Mouse (Mus musculus) C2C12 (cell line): Measurements from ENCODE around the gene Ppp1r14a. TPM values are rescaled to one million over a fixed set of nuclear protein-coding genes. Genes with fewer than 3 reads are reported as not detected.

ENCODE experiments used
- H3K27me3 ChIP-seq: one replicate; pipeline ENCODE4 v1.6.1; 2011; ENCODE audit not compliant: control insufficient read depth, insufficient read depth, insufficient read length
- H3K36me3 ChIP-seq: one replicate; pipeline ENCODE4 v1.6.1; 2011; ENCODE audit not compliant: control insufficient read depth, insufficient read depth
- H3K4me3 ChIP-seq: one replicate; pipeline ENCODE4 v1.5.1; 2011; ENCODE audit warnings: mild to moderate bottlenecking, control low read depth; ENCODE audit not compliant: poor library complexity, insufficient read depth, severe bottlenecking
- H3K79me2 ChIP-seq: one replicate; pipeline ENCODE4 v1.6.1; 2011; ENCODE audit not compliant: control insufficient read depth, insufficient read depth
- H3K79me3 ChIP-seq: one replicate; pipeline ENCODE4 v1.6.1; 2011; ENCODE audit warnings: low read depth, control low read depth
- H3ac ChIP-seq: one replicate; pipeline ENCODE3; 2011; ENCODE audit warnings: low read depth; ENCODE audit not compliant: control insufficient read depth, insufficient read length
- CEBPB ChIP-seq: IDR thresholded peaks from one replicate; pipeline ENCODE4 v1.6.1; 2011; ENCODE audit warnings: low read depth, mild to moderate bottlenecking, control low read depth, moderate library complexity
- CTCF ChIP-seq: IDR thresholded peaks from one replicate; pipeline ENCODE4 v1.5.1; 2011; ENCODE audit not compliant: control insufficient read depth, insufficient read depth, insufficient read length
- FOSL1 ChIP-seq: IDR thresholded peaks from one replicate; pipeline ENCODE4 v1.8.0; 2011; ENCODE audit warnings: mild to moderate bottlenecking, low read length; ENCODE audit not compliant: poor library complexity, insufficient read depth, severe bottlenecking
- MAX ChIP-seq: IDR thresholded peaks from one replicate; pipeline ENCODE4 v1.6.1; 2011; ENCODE audit warnings: mild to moderate bottlenecking, control low read depth
- MYOD1 ChIP-seq: IDR thresholded peaks from one replicate; pipeline ENCODE4 v1.6.1; 2011; ENCODE audit warnings: low read depth; ENCODE audit not compliant: control insufficient read depth, insufficient read length
- MYOG ChIP-seq: IDR thresholded peaks from one replicate; pipeline ENCODE4 v1.6.1; 2011; ENCODE audit not compliant: control insufficient read depth, insufficient read length; ENCODE audit errors: extremely low read depth
- USF1 ChIP-seq: IDR thresholded peaks from one replicate; pipeline ENCODE4 v1.6.1; 2011; ENCODE audit warnings: low read depth, mild to moderate bottlenecking, control low read depth, moderate library complexity
- polyA plus RNA-seq: library from polyadenylated mRNA; unstranded; fragments of >200 nt; fragmentation: generic; extraction: Trizol; gene quantifications from one replicate; pipeline ENCODE4 v1.2.1, GENCODE M21; 2012; ENCODE audit warnings: missing spikeins

Gene Ppp1r14a
- polyA plus RNA-seq, 1 experiment: 0.43 TPM

GRCm38 (mm10) chr7:29340247-29340646, 51.1 kb downstream of the Ppp1r14a start:
- H3K79me3 ChIP-seq: no peaks in the 10 kb centered on the region
- no peak overlapping the region for H3K4me3 ChIP-seq
- peaks cover 7% of the 10 kb centered on the region for H3K36me3 ChIP-seq
- H3K79me2 ChIP-seq: no peaks in the 10 kb centered on the region
- no peaks in the 10 kb centered on the region for H3K27me3 ChIP-seq
- H3ac ChIP-seq: no peak overlapping the region
- TF ChIP-seq MAX: no peak
- TF ChIP-seq USF1: no peak
- TF ChIP-seq MYOG: no peak
- TF ChIP-seq MYOD1: no peak
- TF ChIP-seq FOSL1: no peak
- no peak for TF ChIP-seq CTCF
- TF ChIP-seq CEBPB: no peak

GRCm38 (mm10) chr7:29340838-29341237, 51.7 kb downstream of the Ppp1r14a start:
- no peak overlapping the region for H3ac ChIP-seq
- no peaks in the 10 kb centered on the region for H3K79me3 ChIP-seq
- no peaks in the 10 kb centered on the region for H3K79me2 ChIP-seq
- TF ChIP-seq CTCF (no peak), USF1 (no peak), MAX (no peak), MYOG (no peak), MYOD1 (no peak), FOSL1 (no peak), CEBPB (no peak)
- H3K36me3 ChIP-seq: peaks cover 9% of the 10 kb centered on the region
- no peaks in the 10 kb centered on the region for H3K27me3 ChIP-seq
- no peak overlapping the region for H3K4me3 ChIP-seq

GRCm38 (mm10) chr7:29341722-29342121, 52.6 kb downstream of the Ppp1r14a start:
- H3K27me3 ChIP-seq: no peaks in the 10 kb centered on the region
- H3ac ChIP-seq: no peak overlapping the region
- no peak overlapping the region for H3K4me3 ChIP-seq
- peaks cover 9% of the 10 kb centered on the region for H3K36me3 ChIP-seq
- H3K79me2 ChIP-seq: no peaks in the 10 kb centered on the region
- TF ChIP-seq USF1: no peak
- H3K79me3 ChIP-seq: no peaks in the 10 kb centered on the region

GRCm38 (mm10) chr7:29342489-29343092, 53.5 kb downstream of the Ppp1r14a start:
- Histone ChIP-seq H3K4me3 (no peak overlapping the region), H3K79me2 (no peaks in the 10 kb centered on the region), H3ac (no peak overlapping the region), H3K79me3 (no peaks in the 10 kb centered on the region), H3K27me3 (no peaks in the 10 kb centered on the region), H3K36me3 (peaks cover 12% of the 10 kb centered on the region)
- TF ChIP-seq USF1: no peak

Other genes with a start within 250 kb of the Ppp1r14a start
- gene Ryr1, start 164.1 kb upstream of the Ppp1r14a start, polyA plus RNA-seq: 1.1 TPM
- gene Rasgrp4, start 154.5 kb upstream of the Ppp1r14a start, polyA plus RNA-seq: 0.01 TPM
- 7.7 TPM for gene Fam98c, start 133.1 kb upstream of the Ppp1r14a start, polyA plus RNA-seq
- 0.82 TPM for gene Ggn, start 119.1 kb upstream of the Ppp1r14a start, polyA plus RNA-seq
- 3.1 TPM for gene Spred3, start 118.9 kb upstream of the Ppp1r14a start, polyA plus RNA-seq
- gene Psmd8, start 108.6 kb upstream of the Ppp1r14a start, polyA plus RNA-seq: 388 TPM
- not detected for gene Catsperg1, start 75.3 kb upstream of the Ppp1r14a start, polyA plus RNA-seq
- gene Kcnk6, start 56.8 kb upstream of the Ppp1r14a start, polyA plus RNA-seq: 0.09 TPM
- 140 TPM for gene Yif1b, start 51.0 kb upstream of the Ppp1r14a start, polyA plus RNA-seq
- gene 2200002D01Rik, start 40.8 kb upstream of the Ppp1r14a start, polyA plus RNA-seq: 72.9 TPM
- not detected for gene Spint2, start 7.4 kb upstream of the Ppp1r14a start, polyA plus RNA-seq
- 14.3 TPM for gene Dpf1, start 14.6 kb downstream of the Ppp1r14a start, polyA plus RNA-seq
- 30.1 TPM for gene Sipa1l3, start 229.3 kb downstream of the Ppp1r14a start, polyA plus RNA-seq